ENCODE assay signal across 20 mouse cellular contexts in genomic region chrX:169704016-169704602, GRCm38 (mm10). TPM values are rescaled to one million over a fixed set of nuclear protein-coding genes. Genes with fewer than 3 reads are reported as not detected.
A peak's percentile ranks its signal among the peaks of the same experiment; 100 is the strongest.
DNase-seq lines count a peak whose midpoint lies in the region; ATAC-seq lines count a peak whose summit lies in the region.
"Had no signal": no experiment of that assay in that cellular context is flagged by ENCODE, and none has a peak within 500 bp of the region (broad histone marks: within the 10 kb centered on the region; RNA-seq: fewer than 3 reads in every experiment).

No protein-coding gene starts in this region.

- no peak overlapping the region for H3K9ac ChIP-seq in forebrain, embryonic 13.5 days
- H3K9ac ChIP-seq: liver, embryonic 12.5 days; lung, embryonic 14.5 days; midbrain, embryonic 12.5 days; stomach, embryonic 15.5 days had no signal

- no peaks in the 10 kb centered on the region for H3K9me3 ChIP-seq in forebrain, embryonic 13.5 days (replicated peaks)
- H3K9me3 ChIP-seq in forebrain, embryonic 10.5 days = no peaks in the 10 kb centered on the region
- H3K9me3 ChIP-seq: liver, embryonic 12.5 days; midbrain, embryonic 12.5 days; stomach, embryonic 15.5 days had no signal

- ATAC-seq in forebrain, embryonic 13.5 days = peak; percentile 77; the same call in 1 of the 2 replicates
- ATAC-seq: hindbrain, embryonic 16.5 days; liver, embryonic 12.5 days had no signal

- no peak overlapping the region for H3K4me3 ChIP-seq in forebrain, embryonic 13.5 days
- no peak overlapping the region for H3K4me3 ChIP-seq in forebrain, embryonic 10.5 days
- H3K4me3 ChIP-seq: heart, adult 2 months; liver, embryonic 12.5 days; midbrain, embryonic 12.5 days; myocyte; stomach, embryonic 15.5 days had no signal

- H3K27ac ChIP-seq in forebrain, embryonic 13.5 days = no peak overlapping the region
- no peak overlapping the region for H3K27ac ChIP-seq in forebrain, embryonic 10.5 days
- H3K27ac ChIP-seq: heart, adult 2 months; liver, embryonic 12.5 days; midbrain, embryonic 12.5 days; stomach, embryonic 15.5 days had no signal

- H3K4me2 ChIP-seq in forebrain, embryonic 13.5 days = no peak overlapping the region
- H3K4me2 ChIP-seq: liver, embryonic 12.5 days; lung, embryonic 14.5 days; midbrain, embryonic 12.5 days; stomach, embryonic 15.5 days had no signal

- H3K4me1 ChIP-seq in forebrain, embryonic 13.5 days = no peaks in the 10 kb centered on the region
- H3K4me1 ChIP-seq in forebrain, embryonic 10.5 days = no peaks in the 10 kb centered on the region
- H3K4me1 ChIP-seq: liver, embryonic 12.5 days; midbrain, embryonic 12.5 days; stomach, embryonic 15.5 days had no signal

- H3K27me3 ChIP-seq in forebrain, embryonic 13.5 days = peaks cover 30% of the 10 kb centered on the region; the same call in 1 of the 2 replicates
- peaks cover 99% of the 10 kb centered on the region for H3K27me3 ChIP-seq in forebrain, embryonic 10.5 days (ENCODE audit: poor library complexity, severe bottlenecking)
- H3K27me3 ChIP-seq: stomach, embryonic 15.5 days had no signal

- intact Hi-C loops in left cerebral cortex, postnatal 4 days (cut with DNase I) = no loop called here
- intact Hi-C loops in left cerebral cortex, postnatal 36 days (cut with DNase I) = no loop called here

- DNase-seq in forebrain, embryonic 10.5 days (ENCODE audit: extremely low spot score, low spot score) = no peak
- peak; percentile 22 for DNase-seq in left cerebral cortex, postnatal 4 days
- no peak for DNase-seq in left cerebral cortex, postnatal 36 days (ENCODE audit: low spot score in 2 of 2)
- peak; percentile 8 for DNase-seq in brain, adult 2 months (ENCODE audit: low read depth, low spot score)
- peak; percentile 19 for DNase-seq in gastrocnemius, postnatal 10 days
- DNase-seq in right cerebral cortex, postnatal 25 days = no peak
- no peak for DNase-seq in ovary, adult 18-20 months (ENCODE audit: low spot score)
- DNase-seq: cerebellum, adult 11-12 months; kidney, adult 18-20 months; kidney, postnatal 10 days; lung, embryonic 14.5 days; retina, postnatal 1 day; thymus, adult 2 months had no signal

- H3K36me3 ChIP-seq in forebrain, embryonic 13.5 days (ENCODE audit: poor library complexity, severe bottlenecking) = no peaks in the 10 kb centered on the region
- H3K36me3 ChIP-seq in forebrain, embryonic 10.5 days (replicated peaks) = no peaks in the 10 kb centered on the region
- H3K36me3 ChIP-seq: liver, embryonic 12.5 days; midbrain, embryonic 12.5 days; stomach, embryonic 15.5 days had no signal

- WGBS in forebrain, embryonic 13.5 days = 59% methylated on average over 2 of the region's 2 CpGs
- WGBS in forebrain, embryonic 10.5 days = 85% methylated on average over 2 of the region's 2 CpGs

RNA-seq across cellular contexts. Expression of gene Mid1, which starts 19.1 kb away (rescaled TPM):
- 11.7 and 14.5 TPM in 2 replicates for polyA plus RNA-seq in forebrain, embryonic 13.5 days (2015; fragmentation: Nextera tagmentation; extraction: Ambion mirVana)
- polyA plus RNA-seq in forebrain, embryonic 10.5 days (2016; fragmentation: Nextera tagmentation; extraction: Ambion mirVana) = 22.3 and 23.3 TPM in 2 replicates
- total RNA-seq in left cerebral cortex, postnatal 4 days (2021) = 10 to 100 TPM; 29.1 to 47.2 TPM
- 10 to 100 TPM; 12.8 to 23.1 TPM for total RNA-seq in left cerebral cortex, postnatal 36 days (2021)
- total RNA-seq in gastrocnemius, postnatal 10 days (2021) = 10 to 100 TPM; 11.0 to 13.3 TPM

Comparison
In these comparisons a context has a peak if more than half of its experiments do, and no peak if none do; other contexts are left out.
1. DNase-seq: peak in left cerebral cortex, postnatal 4 days (single experiment), brain, adult 2 months (single experiment) and gastrocnemius, postnatal 10 days (single experiment); none in forebrain, embryonic 10.5 days (single experiment), left cerebral cortex, postnatal 36 days (0 of 2), right cerebral cortex, postnatal 25 days (single experiment) and ovary, adult 18-20 months (single experiment).